Mouse (Mus musculus): ENCODE data around the gene Rbfox3. TPM values are rescaled to one million over a fixed set of nuclear protein-coding genes. Genes with fewer than 3 reads are reported as not detected.

The Rbfox3 gene
- polyA plus RNA-seq, 1 experiment: 0.51 TPM

GRCm38 (mm10) chr11:118678515-118679104 is 232.8 kb downstream of the Rbfox3 start:
- no peaks in the 10 kb centered on the region for H3K4me1 ChIP-seq (ENCODE audit: control insufficient read depth, insufficient read depth, insufficient read length)
- no peak for DNase-seq (ENCODE audit: low read depth in 1 of 2, low spot score in 2 of 2)
- 50% methylated on average over 20 of the region's 20 CpGs for WGBS
- H3K27ac ChIP-seq (ENCODE audit: insufficient read depth, low read length): no peak overlapping the region
- H3K27me3 ChIP-seq (ENCODE audit: control insufficient read depth, insufficient read depth, low read length): no peaks in the 10 kb centered on the region
- H3K36me3 ChIP-seq (ENCODE audit: control insufficient read depth, insufficient read depth, low read length): no peaks in the 10 kb centered on the region
- no peak overlapping the region for H3K4me3 ChIP-seq (ENCODE audit: extremely low read depth, insufficient read depth, insufficient read length)
- TF ChIP-seq CTCF (IDR thresholded peaks at IDR 0.05; ENCODE audit: extremely low read depth, insufficient read depth, insufficient read length, insufficient replicate concordance) (no peak), POLR2A (IDR thresholded peaks at IDR 0.05; ENCODE audit: low read depth, low read length) (no peak)

- H3K27ac ChIP-seq (ENCODE audit: insufficient read depth, low read length): no peak overlapping the region
- H3K4me1 ChIP-seq (ENCODE audit: control insufficient read depth, insufficient read depth, insufficient read length): no peaks in the 10 kb centered on the region
- no peak overlapping the region for H3K4me3 ChIP-seq (ENCODE audit: extremely low read depth, insufficient read depth, insufficient read length)
- TF ChIP-seq POLR2A (IDR thresholded peaks at IDR 0.05; ENCODE audit: low read depth, low read length) (no peak), CTCF (IDR thresholded peaks at IDR 0.05; ENCODE audit: extremely low read depth, insufficient read depth, insufficient read length, insufficient replicate concordance) (no peak)
- no peaks in the 10 kb centered on the region for H3K36me3 ChIP-seq (ENCODE audit: control insufficient read depth, insufficient read depth, low read length)
- no peak for DNase-seq (ENCODE audit: low read depth in 1 of 2, low spot score in 2 of 2)
- no peaks in the 10 kb centered on the region for H3K27me3 ChIP-seq (ENCODE audit: control insufficient read depth, insufficient read depth, low read length)
- WGBS: 66% methylated on average over 8 of the region's 8 CpGs
Measured at GRCm38 (mm10) chr11:118677277-118677676, 234.1 kb downstream of the Rbfox3 start.

DNA sequence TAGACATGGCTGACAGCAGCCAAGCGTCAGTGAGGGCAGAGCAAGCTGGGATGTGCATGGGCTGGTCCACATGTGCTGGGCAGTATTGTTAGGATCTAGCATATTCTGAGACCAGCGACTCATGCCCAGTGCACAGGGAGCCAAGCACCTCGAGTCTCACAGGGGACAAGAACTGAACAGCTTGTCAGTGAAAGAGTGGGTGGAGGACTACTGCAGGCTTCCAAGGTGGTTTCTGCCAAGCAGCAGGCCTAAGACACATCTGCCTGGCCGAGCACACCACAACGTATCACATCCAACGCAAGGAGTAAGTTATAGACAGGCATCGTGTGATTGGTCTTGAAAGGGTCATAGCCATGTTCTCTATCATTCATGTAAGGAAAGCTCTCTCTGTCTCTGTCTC is 235.0 kb downstream of the Rbfox3 start:
- no peaks in the 10 kb centered on the region for H3K4me1 ChIP-seq (ENCODE audit: control insufficient read depth, insufficient read depth, insufficient read length)
- no peaks in the 10 kb centered on the region for H3K27me3 ChIP-seq (ENCODE audit: control insufficient read depth, insufficient read depth, low read length)
- TF ChIP-seq CTCF (IDR thresholded peaks at IDR 0.05; ENCODE audit: extremely low read depth, insufficient read depth, insufficient read length, insufficient replicate concordance): no peak
- TF ChIP-seq POLR2A (IDR thresholded peaks at IDR 0.05; ENCODE audit: low read depth, low read length): no peak
- DNase-seq (ENCODE audit: low read depth in 1 of 2, low spot score in 2 of 2): no peak
- no peaks in the 10 kb centered on the region for H3K36me3 ChIP-seq (ENCODE audit: control insufficient read depth, insufficient read depth, low read length)
- H3K27ac ChIP-seq (ENCODE audit: insufficient read depth, low read length): no peak overlapping the region
- H3K4me3 ChIP-seq (ENCODE audit: extremely low read depth, insufficient read depth, insufficient read length): no peak overlapping the region
- WGBS: 85% methylated on average over 7 of the region's 7 CpGs

DNA sequence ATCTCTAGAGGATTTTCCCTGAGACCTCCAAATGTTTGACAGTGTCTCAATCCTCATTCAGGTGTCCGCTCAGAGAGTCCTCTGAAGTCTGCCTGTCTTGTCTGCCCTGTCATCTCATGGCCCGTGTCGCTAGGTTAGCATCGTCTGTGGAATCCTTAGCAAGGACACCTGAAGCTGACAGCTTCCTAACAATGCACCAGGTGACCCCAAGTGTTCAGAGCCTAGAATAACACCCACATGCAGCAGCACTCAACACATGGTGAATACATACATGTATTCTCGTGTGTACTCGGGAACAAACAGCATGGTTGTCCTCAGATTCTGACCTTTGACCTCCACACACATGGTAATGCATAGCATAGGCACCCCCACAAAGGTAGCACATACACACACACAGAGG is 239.4 kb downstream of the Rbfox3 start:
- 81% methylated on average over 6 of the region's 6 CpGs for WGBS
- Histone ChIP-seq H3K27me3 (ENCODE audit: control insufficient read depth, insufficient read depth, low read length) (no peaks in the 10 kb centered on the region), H3K4me3 (ENCODE audit: extremely low read depth, insufficient read depth, insufficient read length) (no peak overlapping the region), H3K4me1 (ENCODE audit: control insufficient read depth, insufficient read depth, insufficient read length) (no peaks in the 10 kb centered on the region), H3K27ac (ENCODE audit: insufficient read depth, low read length) (no peak overlapping the region), H3K36me3 (ENCODE audit: control insufficient read depth, insufficient read depth, low read length) (no peaks in the 10 kb centered on the region)
- TF ChIP-seq CTCF (IDR thresholded peaks at IDR 0.05; ENCODE audit: extremely low read depth, insufficient read depth, insufficient read length, insufficient replicate concordance) (no peak), POLR2A (IDR thresholded peaks at IDR 0.05; ENCODE audit: low read depth, low read length) (no peak)
- no peak for DNase-seq (ENCODE audit: low read depth in 1 of 2, low spot score in 2 of 2)

DNA sequence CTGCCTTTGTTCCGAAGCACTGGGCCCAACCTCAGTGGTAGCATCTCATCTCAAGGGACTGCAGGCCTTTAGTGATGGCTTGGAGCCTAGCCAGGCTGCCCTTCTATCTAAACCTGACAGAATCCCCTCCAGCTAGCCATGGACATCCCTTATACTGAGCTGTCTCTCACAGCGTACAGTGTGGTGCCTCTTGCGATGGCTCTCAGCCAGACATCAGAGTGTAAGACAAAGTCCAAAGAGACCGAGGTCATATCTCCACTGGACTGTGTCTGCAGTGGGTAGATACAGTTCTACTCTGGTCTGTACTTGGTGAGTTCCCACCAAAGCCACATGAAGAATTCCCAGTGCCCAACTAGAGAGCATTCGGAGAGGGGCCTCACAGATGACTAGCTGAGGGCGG is 240.2 kb downstream of the Rbfox3 start:
- no peak overlapping the region for H3K27ac ChIP-seq (ENCODE audit: insufficient read depth, low read length)
- WGBS: 80% methylated on average over 6 of the region's 6 CpGs
- H3K4me3 ChIP-seq (ENCODE audit: extremely low read depth, insufficient read depth, insufficient read length): no peak overlapping the region
- no peak for DNase-seq (ENCODE audit: low read depth in 1 of 2, low spot score in 2 of 2)
- H3K36me3 ChIP-seq (ENCODE audit: control insufficient read depth, insufficient read depth, low read length): no peaks in the 10 kb centered on the region
- H3K27me3 ChIP-seq (ENCODE audit: control insufficient read depth, insufficient read depth, low read length): no peaks in the 10 kb centered on the region
- H3K4me1 ChIP-seq (ENCODE audit: control insufficient read depth, insufficient read depth, insufficient read length): no peaks in the 10 kb centered on the region
- TF ChIP-seq CTCF (IDR thresholded peaks at IDR 0.05; ENCODE audit: extremely low read depth, insufficient read depth, insufficient read length, insufficient replicate concordance): no peak
- TF ChIP-seq POLR2A (IDR thresholded peaks at IDR 0.05; ENCODE audit: low read depth, low read length): no peak

- TF ChIP-seq POLR2A (IDR thresholded peaks at IDR 0.05; ENCODE audit: low read depth, low read length): no peak
- no peak for TF ChIP-seq CTCF (IDR thresholded peaks at IDR 0.05; ENCODE audit: extremely low read depth, insufficient read depth, insufficient read length, insufficient replicate concordance)
- H3K27me3 ChIP-seq (ENCODE audit: control insufficient read depth, insufficient read depth, low read length): no peaks in the 10 kb centered on the region
- no peak overlapping the region for H3K27ac ChIP-seq (ENCODE audit: insufficient read depth, low read length)
- no peaks in the 10 kb centered on the region for H3K4me1 ChIP-seq (ENCODE audit: control insufficient read depth, insufficient read depth, insufficient read length)
- DNase-seq (ENCODE audit: low read depth in 1 of 2, low spot score in 2 of 2): no peak
- no peaks in the 10 kb centered on the region for H3K36me3 ChIP-seq (ENCODE audit: control insufficient read depth, insufficient read depth, low read length)
- H3K4me3 ChIP-seq (ENCODE audit: extremely low read depth, insufficient read depth, insufficient read length): no peak overlapping the region
- WGBS: 61% methylated on average over 5 of the region's 5 CpGs
Measured at GRCm38 (mm10) chr11:118669820-118670219, 241.6 kb downstream of the Rbfox3 start.

- TF ChIP-seq CTCF (IDR thresholded peaks at IDR 0.05; ENCODE audit: extremely low read depth, insufficient read depth, insufficient read length, insufficient replicate concordance) (no peak), POLR2A (IDR thresholded peaks at IDR 0.05; ENCODE audit: low read depth, low read length) (no peak)
- no peak for DNase-seq (ENCODE audit: low read depth in 1 of 2, low spot score in 2 of 2)
- H3K4me3 ChIP-seq (ENCODE audit: extremely low read depth, insufficient read depth, insufficient read length): no peak overlapping the region
- no peaks in the 10 kb centered on the region for H3K36me3 ChIP-seq (ENCODE audit: control insufficient read depth, insufficient read depth, low read length)
- H3K4me1 ChIP-seq (ENCODE audit: control insufficient read depth, insufficient read depth, insufficient read length): no peaks in the 10 kb centered on the region
- WGBS: 62% methylated on average over 8 of the region's 8 CpGs
- no peak overlapping the region for H3K27ac ChIP-seq (ENCODE audit: insufficient read depth, low read length)
- H3K27me3 ChIP-seq (ENCODE audit: control insufficient read depth, insufficient read depth, low read length): no peaks in the 10 kb centered on the region
Measured at GRCm38 (mm10) chr11:118668351-118668750, 243.0 kb downstream of the Rbfox3 start.
